Mouse (Mus musculus) hindbrain, embryonic 15.5 days (tissue): ENCODE data around the gene Casc4. TPM values are rescaled to one million over a fixed set of nuclear protein-coding genes. Genes with fewer than 3 reads are reported as not detected.

ENCODE experiments used
- ATAC-seq: fragments of 200-750 bp; cut with Nextera tagmentation; 2 replicates; pipeline ENCODE4 v1.8.0; 2017; ENCODE audit warnings: low read depth, moderate number of reproducible peaks, moderate TSS enrichment; ENCODE audit not compliant: low FRiP score
- H3K27ac ChIP-seq: fragments of 300-500 bp; sonication (generic); replicated peaks from 2 replicates; pipeline ENCODE4 v1.5.1; 2015; ENCODE audit warnings: mild to moderate bottlenecking, inconsistent platforms
- H3K27me3 ChIP-seq: fragments of 300-500 bp; sonication (generic); 2 replicates; pipeline ENCODE4 v1.6.1; 2015; ENCODE audit warnings: control low read depth, inconsistent platforms
- H3K36me3 ChIP-seq: fragments of 300-500 bp; sonication (generic); 2 replicates; pipeline ENCODE4 v1.6.1; 2015; ENCODE audit warnings: control low read depth, inconsistent platforms
- H3K4me1 ChIP-seq: fragments of 300-500 bp; sonication (generic); replicated peaks from 2 replicates; pipeline ENCODE4 v1.6.1; 2015; ENCODE audit warnings: control low read depth, inconsistent platforms
- H3K4me2 ChIP-seq: fragments of 300-500 bp; sonication (generic); 2 replicates; pipeline ENCODE4 v1.6.1; 2015; ENCODE audit warnings: moderate library complexity, mild to moderate bottlenecking, inconsistent platforms
- H3K4me3 ChIP-seq: fragments of 300-500 bp; sonication (generic); 2 replicates; pipeline ENCODE4 v1.5.1; 2015; ENCODE audit warnings: mild to moderate bottlenecking, inconsistent platforms
- H3K9ac ChIP-seq: fragments of 300-500 bp; sonication (generic); 2 replicates; pipeline ENCODE4 v1.6.1; 2015; ENCODE audit warnings: inconsistent platforms
- H3K9me3 ChIP-seq: fragments of 300-500 bp; sonication (generic); 2 replicates; pipeline ENCODE4 v1.6.1; 2016; ENCODE audit warnings: control low read depth, inconsistent platforms
- WGBS: fragments of 180-500 bp; shearing (Covaris S2); methylation state at CpG from one replicate; pipeline ENCODE4 v1.1.7; 2015; 5-methylcytosine and 5-hydroxymethylcytosine counted together
- polyA plus RNA-seq: library from polyadenylated mRNA; unstranded; fragments of >200 nt; fragmentation: Nextera tagmentation; extraction: Ambion mirVana; gene quantifications from 2 replicates; pipeline ENCODE4 v1.2.1, GENCODE M21; 2015

Gene Casc4
- 32.4 and 35.5 TPM in 2 replicates for polyA plus RNA-seq

- H3K27ac ChIP-seq = peak within 1 kb of the TSS; percentile 93
- peak; percentile 96 for ATAC-seq
- peak within 1 kb of the TSS; percentile 80 for H3K9ac ChIP-seq
- peak within 1 kb of the TSS; percentile 66 for H3K4me3 ChIP-seq
- peaks cover 27% of the 10 kb centered on the region for H3K4me1 ChIP-seq
- H3K27me3 ChIP-seq = no peaks in the 10 kb centered on the region
- H3K9me3 ChIP-seq = no peaks in the 10 kb centered on the region
- peak within 1 kb of the TSS; percentile 80 for H3K4me2 ChIP-seq
- WGBS = under 1% methylated on average over 39 of the region's 43 CpGs
- no peaks in the 10 kb centered on the region for H3K36me3 ChIP-seq
These were observed at the start of gene Casc4 for GRCm38 (mm10) chr2:121866632-121867050. TSS of gene Casc4 (plus strand) at chr2:121866970.

GRCm38 (mm10) chr2:121821787-121822186 is 45.0 kb upstream of the Casc4 start:
- Histone ChIP-seq H3K27ac (no peak overlapping the region), H3K4me1 (no peaks in the 10 kb centered on the region), H3K36me3 (no peaks in the 10 kb centered on the region), H3K4me3 (no peak overlapping the region), H3K27me3 (no peaks in the 10 kb centered on the region), H3K9me3 (no peaks in the 10 kb centered on the region), H3K9ac (no peak overlapping the region), H3K4me2 (no peak overlapping the region)
- 87% methylated on average over 7 of the region's 7 CpGs for WGBS
- ATAC-seq = no peak

- H3K27ac ChIP-seq = no peak overlapping the region
- ATAC-seq = no peak
- no peak overlapping the region for H3K9ac ChIP-seq
- no peak overlapping the region for H3K4me2 ChIP-seq
- 73% methylated on average over 5 of the region's 5 CpGs for WGBS
- no peaks in the 10 kb centered on the region for H3K9me3 ChIP-seq
- H3K36me3 ChIP-seq = no peaks in the 10 kb centered on the region
- H3K4me1 ChIP-seq = no peaks in the 10 kb centered on the region
- no peak overlapping the region for H3K4me3 ChIP-seq
- H3K27me3 ChIP-seq = no peaks in the 10 kb centered on the region
These were observed 42.1 kb upstream of the Casc4 start for GRCm38 (mm10) chr2:121824653-121825052.

DNA sequence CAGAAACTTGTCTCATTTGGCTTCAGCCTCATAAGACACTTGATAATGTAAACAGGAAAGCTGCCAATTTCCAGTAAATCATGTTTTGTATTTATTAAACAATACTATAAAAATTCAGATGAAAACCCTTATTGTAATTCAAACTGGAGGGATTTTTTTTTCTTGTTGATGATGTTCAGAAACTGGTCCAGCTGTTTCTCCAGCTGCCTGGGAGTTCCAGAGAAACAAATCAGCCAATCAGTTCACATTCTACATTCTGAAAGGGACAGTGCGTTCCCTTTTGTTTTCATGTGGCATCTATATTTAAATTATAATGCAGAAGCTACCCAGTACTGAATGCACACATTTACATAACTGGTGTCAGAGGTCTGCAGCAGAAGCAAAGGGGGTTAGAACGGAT is 40.6 kb upstream of the Casc4 start:
- Histone ChIP-seq H3K4me3 (no peak overlapping the region), H3K4me1 (no peaks in the 10 kb centered on the region), H3K27me3 (no peaks in the 10 kb centered on the region), H3K9me3 (no peaks in the 10 kb centered on the region), H3K4me2 (no peak overlapping the region), H3K27ac (no peak overlapping the region), H3K9ac (no peak overlapping the region), H3K36me3 (no peaks in the 10 kb centered on the region)
- ATAC-seq = no peak
- WGBS = 26% methylated on average over 2 of the region's 2 CpGs

DNA sequence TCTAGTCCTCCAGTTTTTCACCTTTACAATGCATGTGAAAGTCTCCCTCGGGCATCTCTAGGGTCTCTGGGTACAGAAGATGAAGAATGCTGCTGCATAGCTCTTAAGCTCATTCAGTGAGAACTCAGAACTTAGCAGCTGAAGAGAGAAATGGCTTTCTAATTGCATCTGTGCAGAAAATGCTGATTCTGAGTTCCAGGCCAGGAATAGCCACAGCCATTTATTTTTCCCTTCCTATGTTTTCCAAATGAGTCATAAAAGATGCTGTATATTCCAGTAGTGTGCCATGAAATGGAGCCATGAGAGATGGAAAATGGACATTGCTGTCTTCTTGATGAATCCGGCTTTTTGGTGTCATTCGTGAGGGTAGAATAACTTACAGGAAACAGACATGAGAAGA is 38.4 kb upstream of the Casc4 start:
- Histone ChIP-seq H3K27ac (no peak overlapping the region), H3K9ac (no peak overlapping the region), H3K4me3 (no peak overlapping the region), H3K27me3 (no peaks in the 10 kb centered on the region), H3K4me1 (0 out of 2 replicates have a peak, but pooled peaks cover 2% of the 10 kb centered on the region), H3K36me3 (no peaks in the 10 kb centered on the region), H3K9me3 (no peaks in the 10 kb centered on the region), H3K4me2 (no peak overlapping the region)
- 85% methylated on average over 3 of the region's 3 CpGs for WGBS
- ATAC-seq = no peak

DNA sequence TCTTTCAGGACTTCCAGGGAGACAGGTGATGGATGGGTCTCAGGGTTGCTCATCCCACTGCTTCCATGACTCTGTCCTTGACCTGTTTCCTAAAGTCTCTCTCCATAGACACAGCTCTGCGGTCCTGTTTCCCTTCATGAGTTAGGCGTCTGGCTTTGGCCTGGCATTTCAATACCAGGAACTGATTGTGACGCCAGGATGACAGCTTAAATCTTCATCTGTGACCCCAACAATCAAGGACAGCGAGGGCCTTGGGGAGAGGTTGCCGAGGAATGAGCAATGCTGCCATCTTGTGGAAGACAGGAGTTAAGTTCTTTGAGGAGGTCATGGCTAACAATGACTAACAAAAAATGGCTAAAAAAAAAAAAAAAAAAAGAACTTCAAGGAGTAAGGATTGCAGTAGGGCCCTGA is 34.3 kb upstream of the Casc4 start:
- WGBS = 10% methylated on average over 5 of the region's 5 CpGs
- 0 out of 2 replicates have a peak, but pooled peaks cover 2% of the 10 kb centered on the region for H3K4me1 ChIP-seq
- no peaks in the 10 kb centered on the region for H3K36me3 ChIP-seq
- ATAC-seq = no peak
- no peak overlapping the region for H3K4me2 ChIP-seq
- no peaks in the 10 kb centered on the region for H3K27me3 ChIP-seq
- H3K4me3 ChIP-seq = no peak overlapping the region
- H3K9ac ChIP-seq = no peak overlapping the region
- no peak overlapping the region for H3K27ac ChIP-seq
- no peaks in the 10 kb centered on the region for H3K9me3 ChIP-seq

DNA sequence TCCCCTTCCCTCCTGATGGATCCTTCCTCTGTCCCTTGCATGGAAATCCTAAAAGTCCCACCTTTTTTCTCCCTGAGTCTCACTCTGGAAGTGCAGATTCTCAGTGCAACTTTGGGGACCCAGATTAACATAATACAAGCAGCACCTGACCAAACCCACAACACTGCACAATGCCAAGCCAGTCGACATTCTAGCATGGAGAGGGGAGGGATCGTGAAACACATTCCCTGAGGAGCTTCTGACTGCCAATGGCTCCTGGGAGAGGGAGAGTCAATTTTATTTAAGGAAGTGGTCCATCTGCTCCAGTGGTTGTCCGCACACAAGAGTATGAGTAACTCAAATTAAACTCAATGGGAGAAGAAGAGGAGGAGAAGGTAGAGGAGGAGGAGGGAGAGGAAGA is 31.8 kb upstream of the Casc4 start:
- Histone ChIP-seq H3K4me2 (no peak overlapping the region), H3K9ac (no peak overlapping the region), H3K4me3 (no peak overlapping the region), H3K4me1 (0 out of 2 replicates have a peak, but pooled peaks cover 2% of the 10 kb centered on the region), H3K27ac (no peak overlapping the region), H3K27me3 (no peaks in the 10 kb centered on the region), H3K9me3 (no peaks in the 10 kb centered on the region), H3K36me3 (no peaks in the 10 kb centered on the region)
- WGBS = 26% methylated on average over 3 of the region's 3 CpGs
- ATAC-seq = no peak

DNA sequence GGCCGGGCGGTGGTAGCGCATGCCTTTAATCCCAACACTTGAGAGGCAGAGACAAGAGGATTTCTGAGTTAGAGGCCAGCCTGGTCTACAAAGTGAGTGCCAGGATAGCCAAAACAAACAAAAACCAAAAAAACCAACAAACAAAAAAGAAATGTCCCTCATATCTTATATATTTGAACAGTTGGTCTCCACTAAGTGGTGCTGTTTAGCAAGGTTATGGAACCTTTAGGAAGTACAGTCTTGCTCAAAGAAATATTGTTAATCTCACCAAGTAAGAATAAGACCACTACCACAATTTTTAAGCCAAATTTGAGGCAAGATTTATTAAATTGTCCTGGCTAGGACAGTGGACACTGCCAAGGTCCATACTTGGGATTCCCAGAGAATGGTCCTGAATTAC is 25.3 kb upstream of the Casc4 start:
- Histone ChIP-seq H3K4me3 (no peak overlapping the region), H3K27me3 (no peaks in the 10 kb centered on the region), H3K4me2 (no peak overlapping the region), H3K9ac (no peak overlapping the region), H3K36me3 (no peaks in the 10 kb centered on the region), H3K4me1 (no peaks in the 10 kb centered on the region), H3K27ac (no peak overlapping the region), H3K9me3 (no peaks in the 10 kb centered on the region)
- ATAC-seq = no peak
- WGBS = 98% methylated on average over 3 of the region's 3 CpGs

- Histone ChIP-seq H3K4me1 (no peaks in the 10 kb centered on the region), H3K4me3 (no peak overlapping the region), H3K36me3 (no peaks in the 10 kb centered on the region), H3K4me2 (no peak overlapping the region), H3K27me3 (no peaks in the 10 kb centered on the region), H3K9ac (no peak overlapping the region), H3K27ac (no peak overlapping the region), H3K9me3 (no peaks in the 10 kb centered on the region)
- 80% methylated on average over 3 of the region's 3 CpGs for WGBS
- ATAC-seq = no peak
These were observed 24.5 kb upstream of the Casc4 start for GRCm38 (mm10) chr2:121842249-121842648.

GRCm38 (mm10) chr2:121846050-121846449 is 20.7 kb upstream of the Casc4 start:
- 76% methylated on average over 8 of the region's 8 CpGs for WGBS
- Histone ChIP-seq H3K27me3 (no peaks in the 10 kb centered on the region), H3K4me1 (no peaks in the 10 kb centered on the region), H3K9ac (no peak overlapping the region), H3K27ac (no peak overlapping the region), H3K36me3 (no peaks in the 10 kb centered on the region), H3K4me2 (no peak overlapping the region), H3K9me3 (no peaks in the 10 kb centered on the region), H3K4me3 (no peak overlapping the region)
- no peak for ATAC-seq

- Histone ChIP-seq H3K9me3 (no peaks in the 10 kb centered on the region), H3K4me2 (no peak overlapping the region), H3K4me1 (no peaks in the 10 kb centered on the region), H3K9ac (no peak overlapping the region), H3K27me3 (no peaks in the 10 kb centered on the region), H3K27ac (no peak overlapping the region), H3K4me3 (no peak overlapping the region), H3K36me3 (no peaks in the 10 kb centered on the region)
- ATAC-seq = no peak
- 87% methylated on average over 2 of the region's 2 CpGs for WGBS
These were observed 14.7 kb upstream of the Casc4 start for GRCm38 (mm10) chr2:121852045-121852444.

DNA sequence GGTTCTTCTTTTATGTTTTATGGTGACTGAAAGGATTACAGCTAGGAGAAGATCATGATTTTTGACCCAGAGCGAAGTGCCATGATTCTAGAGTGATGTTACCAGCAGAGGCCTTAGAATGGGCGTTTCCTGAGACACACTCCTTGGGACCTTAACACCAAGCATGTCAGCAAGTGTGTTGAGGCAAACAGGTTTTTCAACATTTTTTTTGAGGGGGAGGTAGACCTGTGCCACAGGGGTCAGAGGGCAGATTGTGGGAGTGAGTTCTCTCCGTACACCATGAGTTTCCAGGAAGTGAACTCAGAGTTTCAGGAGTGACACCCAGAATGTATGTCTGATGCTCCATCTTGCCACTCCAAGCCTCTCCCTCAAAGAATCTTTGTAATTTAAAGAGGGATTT is 12.8 kb upstream of the Casc4 start:
- H3K9me3 ChIP-seq = no peaks in the 10 kb centered on the region
- WGBS = 90% methylated on average over 3 of the region's 3 CpGs

DNA sequence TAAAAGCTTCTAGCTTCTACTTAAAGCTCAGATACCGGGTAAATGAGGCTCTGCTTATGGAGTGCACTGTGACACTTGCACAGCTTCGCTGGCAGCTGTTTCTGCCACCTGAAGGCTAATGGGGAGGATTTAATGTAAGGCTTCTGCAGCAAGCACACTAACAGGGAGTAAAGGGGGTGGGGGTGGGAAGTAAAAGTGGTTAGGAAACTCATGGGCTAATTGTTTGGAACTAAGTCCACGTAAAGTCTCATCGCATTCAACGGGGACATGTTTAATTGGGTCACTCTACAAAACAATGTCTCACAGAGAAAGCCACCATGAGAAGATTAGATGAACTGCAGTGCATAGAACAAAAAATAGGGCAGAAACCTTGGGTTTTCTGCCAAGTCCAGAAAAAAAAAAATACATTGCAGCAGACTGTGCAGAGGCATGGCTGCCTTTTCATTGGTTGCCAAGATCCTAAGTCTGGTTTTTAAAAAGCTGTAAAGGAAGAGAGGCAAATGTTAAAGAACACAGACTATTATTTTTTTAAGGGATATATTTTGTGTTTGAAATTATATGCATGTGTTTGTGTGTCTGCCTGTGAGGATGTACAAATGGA is 7.3 kb upstream of the Casc4 start:
- Histone ChIP-seq H3K27ac (no peak overlapping the region), H3K4me1 (no peaks in the 10 kb centered on the region), H3K4me3 (no peak overlapping the region), H3K9ac (no peak overlapping the region), H3K4me2 (no peak overlapping the region), H3K9me3 (no peaks in the 10 kb centered on the region), H3K36me3 (no peaks in the 10 kb centered on the region), H3K27me3 (no peaks in the 10 kb centered on the region)
- WGBS = 63% methylated on average over 5 of the region's 5 CpGs
- ATAC-seq = no peak

More for the DNA sequence above, 12.8 kb upstream of the Casc4 start:
- H3K36me3 ChIP-seq = no peaks in the 10 kb centered on the region
- H3K27ac ChIP-seq = no peak overlapping the region
- no peaks in the 10 kb centered on the region for H3K27me3 ChIP-seq
- no peak overlapping the region for H3K4me3 ChIP-seq
- no peak overlapping the region for H3K9ac ChIP-seq
- ATAC-seq = no peak
- H3K4me1 ChIP-seq = no peaks in the 10 kb centered on the region
- no peak overlapping the region for H3K4me2 ChIP-seq
